Mouse (Mus musculus) small intestine, adult 2 months (tissue): ENCODE data around the gene Btn2a2.

Experiments
- CTCF ChIP-seq: fragments of 200-500 bp; IDR thresholded peaks from 2 replicates; pipeline ENCODE4 v1.5.1; 2012; ENCODE audit warnings: low read depth, mild to moderate bottlenecking, control low read depth, inconsistent platforms, low read length, moderate library complexity, mixed read lengths; ENCODE audit not compliant: insufficient replicate concordance, insufficient read length; ENCODE audit errors: extremely low read depth
- POLR2A ChIP-seq: fragments of 200-500 bp; IDR thresholded peaks from 2 replicates; pipeline ENCODE4 v1.6.1; 2012; ENCODE audit warnings: low read depth, mild to moderate bottlenecking, control low read depth, inconsistent platforms, low read length, moderate library complexity

GRCm38 (mm10) chr13:23432562-23433201 lies 56.0 kb downstream of the Btn2a2 start:
- TF ChIP-seq CTCF: peak; percentile 82
- TF ChIP-seq POLR2A: peak; percentile 26; the same call in 1 of the 2 replicates
